Mouse (Mus musculus): ENCODE data around the gene Cela3a.

DNA sequence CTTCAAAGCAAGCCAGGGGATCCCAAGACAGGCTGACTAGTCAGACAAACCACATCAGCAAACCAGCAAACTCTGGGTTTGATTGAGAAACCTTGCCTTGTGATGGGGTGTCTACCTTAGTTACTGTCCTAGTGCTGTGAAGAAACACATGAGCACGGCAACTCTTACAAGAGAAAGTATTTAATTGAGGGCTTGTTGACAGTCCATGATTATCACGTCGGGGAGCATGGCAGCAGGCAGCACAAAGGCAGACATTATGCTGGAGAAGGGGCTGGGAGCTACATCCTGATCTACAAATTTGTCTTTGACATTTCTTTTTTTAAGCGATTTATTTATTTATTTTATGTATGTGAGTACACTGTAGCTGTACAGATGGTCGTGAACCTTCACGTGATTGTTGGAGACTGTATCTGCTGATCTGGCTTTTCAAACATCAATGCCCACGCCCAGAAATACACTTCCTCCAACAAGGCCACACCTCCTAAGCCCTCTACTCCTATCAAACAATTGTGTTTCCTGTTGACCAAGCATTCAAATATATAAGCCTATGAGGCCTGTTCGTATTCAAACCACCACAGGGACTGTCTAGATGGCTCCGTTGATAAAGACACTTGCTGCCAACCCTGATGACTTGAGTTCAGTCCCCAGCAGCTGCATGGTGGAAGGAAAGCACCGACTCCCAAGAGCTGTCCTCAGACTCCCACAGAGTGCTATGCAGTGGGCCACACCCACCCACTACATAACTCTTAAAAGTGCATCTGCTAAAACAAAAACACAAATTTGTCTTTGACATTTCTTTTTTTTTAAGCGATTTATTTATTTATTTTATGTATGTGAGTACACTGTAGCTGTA, 8.3 kb upstream of the Cela3a start:
- TF ChIP-seq POLR2A (IDR thresholded peaks at IDR 0.05; ENCODE audit: low read depth, low read length) (no peak), CTCF (IDR thresholded peaks at IDR 0.05; ENCODE audit: extremely low read depth, insufficient read length, insufficient replicate concordance, low read depth, low read length) (no peak)
